ENCODE assay signal across 20 mouse cellular contexts in the genomic region with DNA sequence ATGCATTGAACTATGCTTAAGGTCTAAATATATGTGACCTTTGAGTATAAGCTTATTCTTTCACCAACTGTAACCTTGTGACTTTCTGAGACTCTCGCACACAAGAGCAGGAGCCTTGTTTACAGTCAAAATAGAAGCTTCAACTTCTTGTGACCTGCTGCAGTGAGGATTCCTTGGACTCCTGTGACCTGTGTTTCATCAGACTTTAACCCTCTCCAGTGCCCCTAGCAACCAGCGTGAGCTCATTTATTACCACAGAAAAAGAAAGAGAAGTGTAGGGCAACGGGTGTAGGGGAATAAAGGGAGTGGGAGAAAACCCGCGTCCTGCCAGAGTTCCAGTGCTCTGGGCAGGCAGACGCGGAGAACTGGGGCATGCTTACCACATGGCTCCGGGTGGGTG. TPM values are rescaled to one million over a fixed set of nuclear protein-coding genes. Genes with fewer than 3 reads are reported as not detected.
DNase-seq lines count a peak whose midpoint lies in the region; ATAC-seq and TF ChIP-seq lines count a peak whose summit lies in the region.
"Had no signal": no experiment of that assay in that cellular context is flagged by ENCODE, and none has a peak within 500 bp of the region (broad histone marks: within the 10 kb centered on the region; RNA-seq: fewer than 3 reads in every experiment).

No protein-coding gene starts in this region.

- H3K4me1 ChIP-seq in hindbrain, embryonic 10.5 days (replicated peaks) = peaks cover 24% of the 10 kb centered on the region
- H3K4me1 ChIP-seq in hindbrain, embryonic 12.5 days = peaks cover 9% of the 10 kb centered on the region; the same call in 1 of the 2 replicates
- H3K4me1 ChIP-seq in ES-Bruce4 (ENCODE audit: control insufficient read depth, insufficient read depth, low read length) = no peaks in the 10 kb centered on the region
- peaks cover 52% of the 10 kb centered on the region for H3K4me1 ChIP-seq in embryonic facial prominence, embryonic 10.5 days
- peaks cover 23% of the 10 kb centered on the region for H3K4me1 ChIP-seq in kidney, embryonic 16.5 days (ENCODE audit: insufficient read depth, low read length)

- no peak for TF ChIP-seq POLR2A in ES-Bruce4 (IDR thresholded peaks at IDR 0.05; ENCODE audit: insufficient read depth, low read length)

- H3K9ac ChIP-seq in hindbrain, embryonic 12.5 days = no peak overlapping the region
- H3K9ac ChIP-seq in ES-Bruce4 (ENCODE audit: low read depth, poor library complexity, severe bottlenecking) = no peak overlapping the region
- H3K9ac ChIP-seq in kidney, embryonic 16.5 days (replicated peaks; ENCODE audit: low read length) = no peak overlapping the region
- H3K9ac ChIP-seq: heart, embryonic 15.5 days; hindbrain, embryonic 14.5 days; stomach, embryonic 15.5 days had no signal

- H3K27ac ChIP-seq in hindbrain, embryonic 10.5 days = peak overlapping the region; percentile 69; the same call in 1 of the 2 replicates
- no peak overlapping the region for H3K27ac ChIP-seq in hindbrain, embryonic 12.5 days
- H3K27ac ChIP-seq in ES-Bruce4 (ENCODE audit: insufficient read depth, low read length) = no peak overlapping the region
- H3K27ac ChIP-seq in embryonic facial prominence, embryonic 10.5 days (replicated peaks) = peak overlapping the region; percentile 69
- H3K27ac ChIP-seq in kidney, embryonic 16.5 days (ENCODE audit: low read length) = no peak overlapping the region
- H3K27ac ChIP-seq: heart, embryonic 15.5 days; hindbrain, embryonic 14.5 days; left cerebral cortex, adult 2 months; stomach, embryonic 15.5 days had no signal

- no peaks in the 10 kb centered on the region for H3K9me3 ChIP-seq in hindbrain, embryonic 10.5 days
- no peaks in the 10 kb centered on the region for H3K9me3 ChIP-seq in hindbrain, embryonic 12.5 days (replicated peaks)
- H3K9me3 ChIP-seq in ES-Bruce4 (replicated peaks; ENCODE audit: control insufficient read depth, insufficient read depth, low read length, poor library complexity, severe bottlenecking) = no peaks in the 10 kb centered on the region
- no peaks in the 10 kb centered on the region for H3K9me3 ChIP-seq in embryonic facial prominence, embryonic 10.5 days
- H3K9me3 ChIP-seq in kidney, embryonic 16.5 days (ENCODE audit: low read length) = no peaks in the 10 kb centered on the region
- H3K9me3 ChIP-seq: heart, embryonic 15.5 days; stomach, embryonic 15.5 days had no signal

- peak; percentile 24 for DNase-seq in hindbrain, embryonic 10.5 days (ENCODE audit: low spot score)
- peak; percentile 26 for DNase-seq in embryonic facial prominence, embryonic 10.5 days (ENCODE audit: low spot score)
- no peak for DNase-seq in cerebellum, adult 18-20 months
- no peak for DNase-seq in right cerebral cortex, postnatal 36 days (ENCODE audit: low spot score in 2 of 2)
- DNase-seq in layer of hippocampus, postnatal 36 days = no peak
- DNase-seq: adrenal gland, postnatal 36 days; lung, adult 2 months; lung, postnatal 4 days; right cerebral cortex, adult 18-20 months; spleen, adult 18-20 months had no signal

- no peaks in the 10 kb centered on the region for H3K27me3 ChIP-seq in hindbrain, embryonic 10.5 days (ENCODE audit: insufficient read depth, poor library complexity, severe bottlenecking)
- H3K27me3 ChIP-seq in hindbrain, embryonic 12.5 days = no peaks in the 10 kb centered on the region
- no peaks in the 10 kb centered on the region for H3K27me3 ChIP-seq in ES-Bruce4 (ENCODE audit: control insufficient read depth, insufficient read depth, low read length, poor library complexity, severe bottlenecking)
- no peaks in the 10 kb centered on the region for H3K27me3 ChIP-seq in embryonic facial prominence, embryonic 10.5 days (replicated peaks; ENCODE audit: low read depth, poor library complexity, severe bottlenecking)
- H3K27me3 ChIP-seq in kidney, embryonic 16.5 days (ENCODE audit: insufficient read depth, low read length) = no peaks in the 10 kb centered on the region
- H3K27me3 ChIP-seq: heart, embryonic 15.5 days; stomach, embryonic 15.5 days had no signal

- H3K36me3 ChIP-seq in hindbrain, embryonic 10.5 days = no peaks in the 10 kb centered on the region
- H3K36me3 ChIP-seq in hindbrain, embryonic 12.5 days = no peaks in the 10 kb centered on the region
- H3K36me3 ChIP-seq in ES-Bruce4 (ENCODE audit: control insufficient read depth, insufficient read depth, low read length, poor library complexity, severe bottlenecking) = no peaks in the 10 kb centered on the region
- no peaks in the 10 kb centered on the region for H3K36me3 ChIP-seq in embryonic facial prominence, embryonic 10.5 days (replicated peaks)
- no peaks in the 10 kb centered on the region for H3K36me3 ChIP-seq in kidney, embryonic 16.5 days (ENCODE audit: insufficient read depth, low read length)
- H3K36me3 ChIP-seq: heart, embryonic 15.5 days; stomach, embryonic 15.5 days had no signal

- TF ChIP-seq CTCF in ES-Bruce4 (IDR thresholded peaks at IDR 0.05; ENCODE audit: low read depth, low read length) = no peak

- WGBS in hindbrain, embryonic 10.5 days = 49% methylated on average over 8 of the region's 8 CpGs
- WGBS in hindbrain, embryonic 12.5 days = 42% methylated on average over 8 of the region's 8 CpGs
- 49% methylated on average over 8 of the region's 8 CpGs for WGBS in embryonic facial prominence, embryonic 10.5 days
- 37% methylated on average over 8 of the region's 8 CpGs for WGBS in kidney, embryonic 16.5 days

- ATAC-seq in hindbrain, embryonic 12.5 days (ENCODE audit: low FRiP score) = no peak
- ATAC-seq in kidney, embryonic 16.5 days (ENCODE audit: low FRiP score, low TSS enrichment) = peak; percentile 28; the same call in 1 of the 2 replicates
- ATAC-seq: activated CD4-positive, CD25-positive, alpha-beta regulatory T cell, adult 4 months had no signal

- no peak for TF ChIP-seq EP300 in ES-Bruce4 (IDR thresholded peaks at IDR 0.05; ENCODE audit: insufficient read depth, low read depth, low read length)

- H3K4me2 ChIP-seq in hindbrain, embryonic 12.5 days (replicated peaks) = no peak overlapping the region
- no peak overlapping the region for H3K4me2 ChIP-seq in kidney, embryonic 16.5 days (replicated peaks; ENCODE audit: low read depth, low read length)
- H3K4me2 ChIP-seq: heart, embryonic 15.5 days; hindbrain, embryonic 14.5 days; midbrain, embryonic 11.5 days; stomach, embryonic 15.5 days had no signal

- H3K4me3 ChIP-seq in hindbrain, embryonic 10.5 days = no peak overlapping the region
- no peak overlapping the region for H3K4me3 ChIP-seq in hindbrain, embryonic 12.5 days
- peak overlapping the region; percentile 12; the same call in 1 of the 2 replicates for H3K4me3 ChIP-seq in ES-Bruce4 (ENCODE audit: low read depth, low read length)
- H3K4me3 ChIP-seq in embryonic facial prominence, embryonic 10.5 days = no peak overlapping the region
- H3K4me3 ChIP-seq in kidney, embryonic 16.5 days (ENCODE audit: low read length) = no peak overlapping the region
- H3K4me3 ChIP-seq: heart, embryonic 15.5 days; left cerebral cortex, adult 2 months; stomach, embryonic 15.5 days had no signal

RNA-seq across cellular contexts. Expression of a gene that starts 52.3 kb away (rescaled TPM):
- polyA plus RNA-seq in hindbrain, embryonic 10.5 days (2016; fragmentation: Nextera tagmentation; extraction: Ambion mirVana) = 0.77 and 1.2 TPM in 2 replicates
- 0.91 and 1.5 TPM in 2 replicates for polyA plus RNA-seq in hindbrain, embryonic 12.5 days (2016; fragmentation: Nextera tagmentation; extraction: Ambion mirVana)
- polyA plus RNA-seq in ES-Bruce4 (2011; ENCODE audit: insufficient read depth, insufficient read length, low read depth, missing spikeins) = not detected in 2 replicates
- 1.1 and 1.5 TPM in 2 replicates for polyA plus RNA-seq in embryonic facial prominence, embryonic 10.5 days (2016; fragmentation: Nextera tagmentation; extraction: Ambion mirVana)
- polyA plus RNA-seq in kidney, embryonic 16.5 days (2015; fragmentation: Nextera tagmentation; extraction: Ambion mirVana) = 3.6 and 4.4 TPM in 2 replicates
- total RNA-seq in layer of hippocampus, postnatal 36 days (2021) = 1 to 10 TPM in 1 of 2 experiments, under 1 TPM in 1; 0.76 to 1.3 TPM
- polyA plus RNA-seq: activated CD4-positive, CD25-positive, alpha-beta regulatory T cell, adult 4 months; liver, adult 2 months had no signal

Comparison
In these comparisons a context has a peak if more than half of its experiments do, and no peak if none do; other contexts are left out.
1. H3K27ac ChIP-seq: peak in hindbrain, embryonic 10.5 days (single experiment) and embryonic facial prominence, embryonic 10.5 days (single experiment); none in hindbrain, embryonic 12.5 days (single experiment), ES-Bruce4 (single experiment) and kidney, embryonic 16.5 days (single experiment).
2. DNase-seq: peak in hindbrain, embryonic 10.5 days (single experiment) and embryonic facial prominence, embryonic 10.5 days (single experiment); none in cerebellum, adult 18-20 months (0 of 2), right cerebral cortex, postnatal 36 days (0 of 2) and layer of hippocampus, postnatal 36 days (0 of 2).